Mouse (Mus musculus): ENCODE measurements around the gene Kif11.

DNA sequence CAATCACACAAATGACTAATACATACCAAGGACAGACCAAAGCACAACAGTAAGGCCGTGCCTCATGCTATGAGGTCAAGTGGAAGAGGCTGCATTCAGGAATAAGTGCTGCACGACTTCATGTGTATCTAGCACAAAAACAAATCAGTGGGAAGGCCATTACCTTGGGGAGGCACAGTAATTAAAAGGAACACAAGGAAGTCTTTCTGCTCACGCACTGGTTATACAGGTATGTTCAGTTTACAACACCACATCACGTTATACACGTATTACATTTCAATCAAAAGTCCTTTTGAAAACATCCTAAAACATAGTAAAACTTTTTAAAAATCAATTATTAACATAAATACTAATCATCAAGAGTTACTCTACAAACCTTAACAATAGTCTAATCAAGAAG, 32.3 kb upstream of the Kif11 start:
- TF ChIP-seq CTCF (IDR thresholded peaks at IDR 0.05; ENCODE audit: low read depth) (no peak), EP300 (IDR thresholded peaks at IDR 0.05; ENCODE audit: low read depth) (no peak)

All from liver, postnatal 0 days (tissue).